Mouse (Mus musculus): ENCODE data around the gene March10. TPM values are rescaled to one million over a fixed set of nuclear protein-coding genes. Genes with fewer than 3 reads are reported as not detected.

March10 gene
- polyA plus RNA-seq, 1 experiment from 2014 or later: not detected

DNA sequence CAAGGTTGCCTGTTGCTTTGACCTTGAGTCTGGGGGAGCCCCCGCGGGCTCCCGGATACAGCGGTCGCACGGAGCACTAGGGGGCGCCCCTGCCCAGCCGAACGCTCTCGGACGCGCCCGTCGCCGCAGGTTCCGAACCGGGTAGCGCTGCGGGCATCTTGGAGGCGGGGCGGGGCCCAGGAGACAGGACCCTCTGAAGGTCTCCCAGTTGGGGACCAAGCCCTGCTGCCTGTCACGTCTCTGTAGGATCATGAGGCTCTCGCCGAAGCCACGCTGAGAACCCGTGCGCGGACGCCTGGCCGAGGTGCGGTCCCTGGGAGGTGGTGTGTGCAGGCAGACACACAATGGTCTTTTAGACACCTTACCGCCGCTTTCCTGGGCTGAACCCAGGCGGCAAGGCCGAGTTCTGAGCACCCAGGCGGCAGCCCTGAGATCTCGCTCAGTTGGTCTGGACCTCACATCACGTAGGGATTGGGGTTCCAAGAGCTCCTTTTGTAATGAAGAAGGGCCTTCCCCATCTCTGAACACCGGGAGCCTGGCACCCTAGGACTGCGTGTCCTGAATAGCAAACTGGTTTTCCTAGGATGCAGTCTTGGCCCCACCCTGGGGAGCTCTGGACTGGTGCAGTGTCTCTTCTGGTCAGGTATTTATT lies 93.5 kb downstream of the March10 start:
- Histone ChIP-seq H3K4me1 (replicated peaks; ENCODE audit: control insufficient read depth, insufficient read depth, low read length) (peaks cover 6% of the 10 kb centered on the region; the same call in 1 of the 2 replicates), H3K9me3 (ENCODE audit: control insufficient read depth) (no peaks in the 10 kb centered on the region), H3K36me3 (ENCODE audit: control insufficient read depth, insufficient read depth) (no peaks in the 10 kb centered on the region), H3K4me2 (replicated peaks; ENCODE audit: low read depth) (peak overlapping the region; percentile 78), H3K9ac (ENCODE audit: low read depth, low read length) (peak overlapping the region; percentile 2; the same call in 1 of the 2 replicates), H3K27me3 (replicated peaks; ENCODE audit: control insufficient read depth, insufficient read depth, low read length) (0 out of 2 replicates have a peak, but pooled peaks cover 4% of the 10 kb centered on the region), H3K27ac (ENCODE audit: low read depth, low read length) (no peak overlapping the region), H3K4me3 (ENCODE audit: low read depth, low read length) (peak overlapping the region; percentile 44)
- 2% methylated on average over 40 of the region's 40 CpGs for WGBS
- peak; percentile 88 for TF ChIP-seq CTCF (IDR thresholded peaks at IDR 0.05; ENCODE audit: low read depth)
- ATAC-seq: peak; percentile 69

DNA sequence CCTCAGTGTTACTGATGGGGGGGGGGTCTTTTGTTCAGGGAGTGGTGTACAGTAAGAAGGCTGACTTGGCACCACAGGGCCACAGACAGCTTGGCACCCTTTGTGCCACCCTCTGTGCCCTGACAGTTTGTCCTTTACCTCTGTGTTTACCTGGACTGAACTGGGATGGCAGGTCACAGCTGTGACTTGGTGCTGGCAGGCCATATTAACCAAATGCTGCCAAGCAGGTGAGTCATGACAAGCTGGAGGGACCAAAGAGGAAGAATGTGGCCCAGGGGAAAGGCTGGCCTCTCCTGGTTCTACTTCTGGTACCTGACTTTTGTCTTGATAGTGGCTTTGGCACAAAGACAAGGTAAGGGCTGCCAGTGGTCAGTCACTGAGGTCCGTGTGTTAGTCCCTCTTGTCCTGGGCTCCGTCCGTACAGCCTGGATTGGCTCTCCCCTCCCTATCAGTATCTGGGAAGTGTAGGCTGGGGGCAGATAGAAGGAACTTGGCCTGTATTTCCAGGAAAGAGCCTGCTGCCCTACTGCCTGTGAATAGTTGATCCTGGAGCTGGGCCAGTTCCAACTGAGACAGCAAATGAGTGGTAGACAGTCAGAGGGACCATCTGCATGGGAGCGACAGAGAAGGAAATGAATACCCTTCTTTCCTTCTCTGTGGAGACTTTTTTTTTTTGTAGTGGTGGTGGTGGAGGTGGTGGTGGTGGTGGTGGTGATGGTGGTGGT lies 94.3 kb downstream of the March10 start:
- TF ChIP-seq CTCF (IDR thresholded peaks at IDR 0.05; ENCODE audit: low read depth): no peak
- no peak for ATAC-seq
- Histone ChIP-seq H3K36me3 (ENCODE audit: control insufficient read depth, insufficient read depth) (no peaks in the 10 kb centered on the region), H3K27me3 (replicated peaks; ENCODE audit: control insufficient read depth, insufficient read depth, low read length) (0 out of 2 replicates have a peak, but pooled peaks cover 4% of the 10 kb centered on the region), H3K4me2 (replicated peaks; ENCODE audit: low read depth) (no peak overlapping the region), H3K4me3 (ENCODE audit: low read depth, low read length) (no peak overlapping the region), H3K27ac (ENCODE audit: low read depth, low read length) (no peak overlapping the region), H3K4me1 (replicated peaks; ENCODE audit: control insufficient read depth, insufficient read depth, low read length) (peaks cover 6% of the 10 kb centered on the region; the same call in 1 of the 2 replicates), H3K9me3 (ENCODE audit: control insufficient read depth) (no peaks in the 10 kb centered on the region), H3K9ac (ENCODE audit: low read depth, low read length) (no peak overlapping the region)
- 91% methylated on average over 4 of the region's 4 CpGs for WGBS

DNA sequence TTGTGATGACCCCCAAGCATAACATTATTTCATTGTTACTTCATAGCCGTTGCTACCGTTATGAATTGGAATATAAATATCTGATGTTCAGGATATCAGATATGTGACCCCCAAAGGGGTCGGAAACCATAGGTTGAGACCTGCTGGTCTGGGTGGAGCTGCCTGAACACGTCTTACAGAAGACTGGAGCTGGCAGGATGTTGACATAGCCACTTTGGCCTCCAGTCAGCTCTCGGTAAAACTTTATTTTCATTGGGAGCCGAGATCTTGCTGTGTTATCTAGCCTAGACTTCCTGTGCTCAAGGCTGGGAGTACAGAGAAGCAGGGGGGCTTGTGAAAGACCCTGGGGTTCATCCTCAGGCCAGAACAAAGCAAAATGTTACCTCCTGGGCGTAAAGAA lies 100.2 kb downstream of the March10 start:
- Histone ChIP-seq H3K27ac (ENCODE audit: low read depth, low read length) (no peak overlapping the region), H3K36me3 (ENCODE audit: control insufficient read depth, insufficient read depth) (no peaks in the 10 kb centered on the region), H3K4me2 (replicated peaks; ENCODE audit: low read depth) (no peak overlapping the region), H3K9ac (ENCODE audit: low read depth, low read length) (no peak overlapping the region), H3K4me3 (ENCODE audit: low read depth, low read length) (no peak overlapping the region), H3K27me3 (replicated peaks; ENCODE audit: control insufficient read depth, insufficient read depth, low read length) (no peaks in the 10 kb centered on the region), H3K9me3 (ENCODE audit: control insufficient read depth) (no peaks in the 10 kb centered on the region), H3K4me1 (replicated peaks; ENCODE audit: control insufficient read depth, insufficient read depth, low read length) (peaks cover 14% of the 10 kb centered on the region)
- ATAC-seq: no peak
- WGBS: 52% methylated on average over 7 of the region's 7 CpGs
- TF ChIP-seq CTCF (IDR thresholded peaks at IDR 0.05; ENCODE audit: low read depth): no peak

DNA sequence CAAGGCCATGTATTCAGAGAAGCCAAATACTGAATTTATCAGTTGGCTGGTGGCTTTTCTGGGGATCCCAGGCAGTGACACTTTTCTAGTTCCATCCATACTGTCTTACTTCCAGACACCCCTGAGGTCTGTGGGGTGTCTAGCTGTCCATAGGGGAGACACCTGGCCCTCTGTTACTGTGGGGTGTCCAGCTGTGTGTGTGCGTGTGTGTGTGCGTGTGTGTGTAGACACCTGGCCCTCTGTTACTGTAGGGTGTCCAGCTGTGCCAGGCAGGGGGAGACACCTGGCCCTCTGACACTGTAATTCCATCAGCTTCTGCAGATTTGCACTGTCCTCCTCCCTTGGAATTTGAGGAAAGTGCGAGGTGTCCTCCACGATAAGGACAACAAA lies 102.6 kb downstream of the March10 start:
- Histone ChIP-seq H3K4me2 (replicated peaks; ENCODE audit: low read depth) (no peak overlapping the region), H3K36me3 (ENCODE audit: control insufficient read depth, insufficient read depth) (0 out of 2 replicates have a peak, but pooled peaks cover 4% of the 10 kb centered on the region), H3K4me3 (ENCODE audit: low read depth, low read length) (no peak overlapping the region), H3K27me3 (replicated peaks; ENCODE audit: control insufficient read depth, insufficient read depth, low read length) (no peaks in the 10 kb centered on the region), H3K4me1 (replicated peaks; ENCODE audit: control insufficient read depth, insufficient read depth, low read length) (peaks cover 14% of the 10 kb centered on the region), H3K9ac (ENCODE audit: low read depth, low read length) (no peak overlapping the region), H3K27ac (ENCODE audit: low read depth, low read length) (no peak overlapping the region), H3K9me3 (ENCODE audit: control insufficient read depth) (no peaks in the 10 kb centered on the region)
- WGBS: 84% methylated on average over 4 of the region's 4 CpGs
- no peak for ATAC-seq
- no peak for TF ChIP-seq CTCF (IDR thresholded peaks at IDR 0.05; ENCODE audit: low read depth)

DNA sequence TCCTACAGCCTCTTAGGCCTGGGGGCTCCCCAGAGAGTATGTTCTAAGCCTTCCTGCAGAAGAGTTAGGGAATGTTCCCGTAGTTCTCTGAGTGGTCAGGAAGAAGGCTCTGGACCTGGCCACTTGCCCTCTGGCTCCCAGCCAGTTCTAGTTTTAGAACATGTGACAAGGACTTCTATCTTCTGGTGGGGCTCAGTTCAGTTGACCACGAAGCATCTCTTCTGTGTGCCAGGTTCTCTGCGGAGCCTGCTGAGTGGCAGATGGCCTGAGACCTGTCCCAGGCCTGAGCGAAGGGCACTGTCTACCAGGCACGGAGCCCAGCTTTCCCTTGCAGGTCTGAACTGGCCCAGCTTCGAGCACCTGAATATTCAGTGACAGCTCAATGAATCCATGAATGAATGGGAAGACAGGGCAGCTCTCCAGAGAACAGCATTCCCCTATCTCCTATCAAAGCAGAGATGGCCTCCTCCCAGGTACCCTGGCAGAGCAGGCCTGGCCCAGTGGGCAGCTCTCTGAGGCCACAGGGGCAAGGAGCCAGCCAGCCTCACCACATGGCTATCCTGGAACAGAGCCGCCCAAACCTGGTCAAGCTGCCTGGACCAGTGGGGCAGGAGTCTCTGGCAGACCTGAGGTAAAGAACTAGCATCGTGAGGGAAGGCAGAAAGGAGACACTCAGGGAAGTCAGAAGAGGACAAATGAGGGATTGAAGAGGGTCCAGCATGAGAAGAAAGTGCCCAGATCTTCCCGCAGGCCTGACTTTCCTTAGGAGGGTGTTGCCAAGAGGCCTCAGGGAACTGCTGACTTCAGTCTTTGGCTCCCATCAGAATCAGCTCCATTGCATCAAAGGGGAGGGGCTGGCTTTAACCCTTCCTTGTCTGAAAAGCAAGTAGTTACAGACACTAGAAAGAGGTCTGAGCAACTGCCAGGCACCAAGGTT lies 103.3 kb downstream of the March10 start:
- no peak for TF ChIP-seq CTCF (IDR thresholded peaks at IDR 0.05; ENCODE audit: low read depth)
- Histone ChIP-seq H3K4me2 (replicated peaks; ENCODE audit: low read depth) (no peak overlapping the region), H3K9ac (ENCODE audit: low read depth, low read length) (no peak overlapping the region), H3K9me3 (ENCODE audit: control insufficient read depth) (no peaks in the 10 kb centered on the region), H3K4me3 (ENCODE audit: low read depth, low read length) (no peak overlapping the region), H3K27me3 (replicated peaks; ENCODE audit: control insufficient read depth, insufficient read depth, low read length) (no peaks in the 10 kb centered on the region), H3K4me1 (replicated peaks; ENCODE audit: control insufficient read depth, insufficient read depth, low read length) (peaks cover 14% of the 10 kb centered on the region), H3K36me3 (ENCODE audit: control insufficient read depth, insufficient read depth) (peaks cover 4% of the 10 kb centered on the region; the same call in 1 of the 2 replicates), H3K27ac (ENCODE audit: low read depth, low read length) (no peak overlapping the region)
- no peak for ATAC-seq
- WGBS: 39% methylated on average over 9 of the region's 9 CpGs
